Mouse (Mus musculus) kidney, postnatal 14 days (tissue): ENCODE results near the gene Pex5.

Experiments
- DNase-seq: peaks from one replicate; pipeline ENCODE4 v3.0.0; 2022; ENCODE audit warnings: mixed read lengths

Gene Pex5

DNA sequence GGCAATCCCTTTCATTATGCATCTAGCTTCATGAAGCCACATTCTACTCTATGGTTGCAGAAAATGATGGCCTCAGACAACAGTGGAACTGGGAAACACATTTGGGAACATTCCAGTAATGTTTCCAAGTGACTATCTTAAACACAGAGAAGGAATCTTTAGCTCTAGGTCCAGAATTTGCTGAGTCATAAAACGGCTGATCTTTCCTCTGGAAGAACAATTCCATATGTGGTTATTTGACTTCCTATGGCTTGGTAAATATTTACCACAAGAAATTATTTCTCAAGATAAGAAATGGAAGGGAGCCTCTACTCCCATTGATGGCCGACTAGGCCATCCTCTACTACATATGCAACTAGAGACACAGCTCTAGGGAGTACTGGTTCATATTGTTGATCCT lies 61.6 kb downstream of the Pex5 start:
- DNase-seq, result no peak
